Mouse (Mus musculus) gastrocnemius, adult 18-20 months (tissue): ENCODE measurements around the gene Usp10. TPM values are rescaled to one million over a fixed set of nuclear protein-coding genes. Genes with fewer than 3 reads are reported as not detected.
A peak's percentile ranks its signal among the peaks of the same experiment; 100 is the strongest.

ENCODE experiments used
- DNase-seq: peaks from one replicate; pipeline ENCODE4 v3.0.0; 2021; ENCODE audit warnings: low spot score
- long read RNA-seq, 2 experiments: library from polyadenylated mRNA; stranded (forward); transcript quantifications; one replicate each; pipeline ENCODE4 v2.0.0; 2021
- total RNA-seq, 2 experiments: library from RNA; stranded (reverse); gene quantifications; 2 replicates each; pipeline ENCODE4 v1.2.3; 2021

The Usp10 gene
- total RNA-seq = 10 to 100 TPM; 62.1 to 62.7 TPM
- long read RNA-seq, experiment 1, transcript Usp10-210 (14 exons, 3,726 nt) = major isoform, 46 of 114 reads
- long read RNA-seq, experiment 1, transcript Usp10-202 (14 exons, 3,274 nt) = major isoform, 46 of 114 reads
- long read RNA-seq, experiment 1, partial matches to known transcripts = 19 of 114 reads
- long read RNA-seq, experiment 1, other reads (novel, unspliced or antisense) = 3 of 114 reads
- long read RNA-seq, experiment 2, transcript Usp10-202 (14 exons, 3,274 nt) = major isoform, 29 of 69 reads
- long read RNA-seq, experiment 2, transcript Usp10-210 (14 exons, 3,726 nt) = major isoform, 29 of 69 reads
- long read RNA-seq, experiment 2, partial matches to known transcripts = 7 of 69 reads
- long read RNA-seq, experiment 2, other reads (novel, unspliced or antisense) = 4 of 69 reads

DNA sequence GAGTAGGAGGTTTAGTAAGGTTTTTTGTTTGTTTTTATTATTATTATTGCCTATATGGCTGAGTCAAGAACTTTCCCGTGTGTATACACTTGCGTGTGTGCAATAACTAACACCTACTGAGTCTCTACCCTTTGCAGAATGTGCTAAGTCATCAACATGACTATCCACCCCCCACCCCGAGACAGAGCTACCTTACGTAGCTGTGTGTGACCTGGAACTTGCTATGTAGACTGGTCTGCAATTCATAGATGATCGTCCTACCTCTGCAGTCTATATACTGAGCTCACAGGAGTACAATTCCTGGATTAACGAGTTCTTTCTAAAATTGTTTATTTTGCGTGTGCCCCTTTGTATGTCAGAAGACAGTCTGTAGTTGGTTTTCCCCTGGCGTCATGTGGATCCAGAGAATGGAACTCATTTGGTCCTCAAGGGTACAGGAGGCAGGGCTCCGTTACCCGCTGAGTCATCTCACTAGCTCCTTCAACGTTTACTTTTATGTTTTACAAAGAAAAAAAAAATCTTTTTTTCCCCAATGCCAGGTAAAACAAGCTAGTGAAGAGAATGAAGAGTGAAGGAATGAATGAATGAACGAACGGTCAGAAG is at the start of gene Usp10:
Usp10 (plus strand) TSS at position 417 of the 603 bp plus-strand sequence.
- DNase-seq = no peak

DNA sequence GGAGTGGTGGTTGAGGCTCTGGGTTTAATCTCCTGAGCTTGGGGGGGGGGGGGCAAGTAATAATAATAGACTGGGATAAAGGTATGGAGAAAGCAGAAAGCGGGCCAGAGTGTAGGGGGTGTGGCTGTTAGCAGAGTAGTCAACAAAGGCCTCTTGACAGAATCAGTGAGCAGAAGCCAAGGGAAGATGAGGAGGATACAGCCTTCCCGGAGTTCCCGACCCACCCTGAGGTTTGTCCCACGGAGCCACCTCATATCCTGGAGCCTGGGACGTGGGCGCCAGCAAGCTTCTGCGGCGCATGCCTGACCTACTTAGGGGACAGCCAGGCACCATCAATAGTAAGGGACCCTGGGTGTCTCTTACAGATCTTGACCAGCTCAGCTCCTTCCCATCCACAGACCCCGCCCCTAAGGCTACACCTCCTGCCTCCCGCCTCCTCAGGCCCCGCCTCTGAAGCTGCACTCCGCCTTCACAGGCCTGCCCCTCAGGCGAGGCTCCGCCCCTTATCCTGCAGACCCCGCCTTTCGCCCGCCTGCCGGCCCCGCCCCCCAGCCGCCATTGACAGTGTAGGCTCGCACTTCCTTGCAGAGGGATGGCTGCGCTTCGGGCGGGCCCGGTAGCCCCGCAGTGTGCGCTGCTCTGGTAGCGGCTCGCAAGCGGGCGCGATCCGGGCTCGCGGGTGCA is 48.3 kb upstream of the Usp10 start, which contains the start of gene Klhl36:
Klhl36 (plus strand) TSS at position 561 of the 684 bp plus-strand sequence.
- peak; percentile 98 for DNase-seq

DNA sequence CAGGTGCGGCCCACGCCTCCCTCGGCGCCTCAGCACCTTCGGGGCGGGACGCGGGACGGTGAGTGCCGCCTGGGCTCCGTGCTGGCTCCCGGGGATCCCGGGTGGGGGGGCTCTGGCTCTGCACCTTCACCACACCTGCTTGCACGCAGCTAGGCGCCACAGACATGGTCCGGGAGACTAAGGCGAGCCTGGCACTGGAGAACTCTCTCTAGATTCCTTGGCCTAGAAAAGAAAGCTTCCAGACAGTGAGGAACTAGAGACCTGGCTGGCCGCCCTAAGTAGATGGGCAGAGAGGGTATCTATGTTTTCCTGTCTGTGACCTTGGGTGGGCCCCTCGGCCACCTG is 47.8 kb upstream of the Usp10 start:
- DNase-seq = no peak

DNA sequence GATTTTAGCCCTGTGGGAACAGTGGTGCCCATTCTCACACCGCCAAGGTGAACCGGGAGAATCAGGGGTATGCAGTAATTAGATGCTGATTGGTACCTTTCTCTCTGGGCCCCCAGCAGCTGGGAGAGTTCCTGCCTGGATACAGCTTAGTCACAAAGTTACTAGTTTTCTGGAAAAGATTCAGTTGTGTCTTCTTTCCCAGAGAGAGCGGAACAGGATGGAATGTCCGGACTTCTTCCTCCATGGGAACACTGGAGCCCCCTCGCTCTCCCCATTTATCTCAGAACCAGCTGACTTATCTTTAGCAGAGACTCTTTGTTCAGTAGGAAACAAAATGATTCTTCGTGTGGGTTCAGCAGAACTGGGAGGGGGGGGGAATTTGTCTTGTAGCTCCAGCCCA is 47.4 kb upstream of the Usp10 start:
- DNase-seq = no peak

DNA sequence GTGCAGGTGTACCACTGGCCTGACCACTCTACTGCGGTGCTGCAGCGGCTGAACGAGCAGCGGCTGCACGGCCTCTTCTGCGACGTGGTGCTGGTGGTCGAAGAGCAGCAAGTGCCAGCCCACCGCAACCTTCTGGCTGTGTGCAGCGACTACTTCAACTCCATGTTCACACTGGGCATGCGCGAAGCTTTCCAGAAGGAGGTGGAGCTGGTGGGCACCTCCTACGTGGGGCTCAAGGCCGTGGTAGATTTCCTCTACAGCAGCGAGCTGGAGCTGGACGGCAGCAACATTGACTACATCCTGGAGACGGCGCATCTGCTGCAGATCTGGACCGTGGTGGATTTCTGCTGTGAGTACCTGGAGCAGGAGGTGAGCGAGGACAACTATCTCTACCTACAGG is 40.5 kb upstream of the Usp10 start:
- no peak for DNase-seq

DNA sequence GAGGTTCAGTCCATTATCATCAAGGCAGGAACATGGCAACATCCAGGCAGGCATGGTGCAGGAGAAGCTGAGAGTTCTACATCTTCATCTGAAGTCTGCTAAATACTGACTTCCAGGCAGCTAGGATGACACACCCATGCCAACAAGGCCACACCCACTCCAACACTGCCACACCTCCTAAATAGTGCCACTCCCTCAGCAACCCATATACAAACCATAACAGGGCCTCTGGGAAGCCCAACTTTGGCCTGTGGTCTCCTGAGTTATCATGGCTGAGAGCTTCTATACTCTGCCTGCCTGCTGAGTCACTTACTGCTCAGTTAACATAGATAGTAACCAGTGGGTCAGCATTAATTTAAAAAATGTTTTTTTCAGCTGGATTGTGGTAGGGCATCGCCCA is 37.0 kb upstream of the Usp10 start:
- DNase-seq = no peak

DNA sequence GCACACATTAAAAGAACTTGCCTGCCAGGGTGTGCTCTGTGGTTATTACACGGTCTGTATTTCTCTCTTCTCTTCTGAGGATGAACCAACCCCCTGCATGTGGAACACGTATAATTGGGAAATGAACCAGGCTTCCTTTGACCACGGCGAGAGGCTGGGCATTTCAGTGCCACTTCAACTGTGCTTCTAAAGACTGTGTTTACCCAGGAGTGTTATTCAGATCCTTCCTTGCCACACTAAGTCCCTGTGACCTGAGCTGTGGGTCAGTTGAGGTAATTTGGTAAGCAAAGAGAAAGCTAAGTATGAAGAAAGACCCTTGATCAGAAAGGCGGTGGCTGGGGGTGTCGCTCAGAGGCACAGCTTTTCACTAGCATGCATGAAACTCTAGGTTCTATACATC is 28.9 kb upstream of the Usp10 start:
- no peak for DNase-seq

DNA sequence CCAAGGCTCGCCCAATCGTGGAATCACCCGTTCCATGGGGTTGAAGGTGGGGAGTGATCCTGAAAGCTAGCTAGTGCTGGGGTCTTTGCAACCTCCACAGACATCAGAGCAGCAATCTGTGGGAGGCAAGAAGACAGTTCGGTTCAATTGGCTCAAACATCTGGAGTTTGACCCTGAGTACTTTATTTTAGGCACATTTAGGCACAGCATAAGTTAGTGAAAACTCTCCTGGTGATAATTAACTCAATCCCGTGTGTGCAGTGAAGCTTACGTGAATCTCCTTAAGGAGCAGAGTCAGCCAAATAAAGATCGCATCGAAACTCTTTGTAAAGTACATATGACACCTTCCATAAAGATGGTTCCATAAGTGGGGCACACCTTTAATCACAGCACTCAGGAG is 28.2 kb upstream of the Usp10 start:
- no peak for DNase-seq

DNA sequence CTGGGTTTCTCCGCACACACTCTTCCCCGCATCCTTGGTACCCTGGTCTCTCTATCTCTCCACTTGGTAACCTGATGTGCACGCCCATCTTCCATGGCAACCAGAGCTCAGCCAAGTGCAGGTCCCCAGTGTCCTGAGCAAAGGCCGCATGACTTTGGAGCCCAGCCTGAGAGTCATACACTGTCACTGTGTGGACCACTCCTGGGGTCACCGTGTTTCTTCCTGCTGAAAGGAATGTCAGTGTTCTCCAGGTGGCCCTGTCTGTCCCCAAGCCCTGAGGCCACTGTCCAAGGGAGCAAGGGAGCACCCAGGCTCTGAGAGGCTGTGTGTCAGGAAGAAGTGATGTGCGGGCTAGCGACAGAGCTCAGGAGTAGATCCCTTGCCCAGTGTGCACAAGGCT is 26.9 kb upstream of the Usp10 start:
- no peak for DNase-seq

DNA sequence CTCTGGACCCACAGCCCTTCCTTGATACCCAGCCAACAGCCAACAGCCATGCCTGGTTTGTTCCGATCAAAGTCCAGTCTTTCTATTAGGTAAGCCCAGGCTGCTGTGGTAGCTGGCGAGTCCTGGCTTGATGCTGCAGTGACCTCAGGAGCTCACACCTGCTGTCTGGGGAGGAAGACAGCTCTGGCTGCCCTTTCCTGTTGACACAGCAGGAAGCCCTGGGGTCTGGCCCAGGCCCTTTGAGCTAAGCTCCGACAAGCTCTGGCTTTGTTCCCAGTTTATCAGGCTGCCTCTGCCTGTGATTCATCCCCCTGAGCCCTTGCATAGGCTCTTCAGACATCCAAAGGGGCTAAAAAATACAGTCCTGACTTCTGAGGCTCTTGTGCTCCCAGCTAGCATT is 24.5 kb upstream of the Usp10 start:
- peak; percentile 32 for DNase-seq

DNA sequence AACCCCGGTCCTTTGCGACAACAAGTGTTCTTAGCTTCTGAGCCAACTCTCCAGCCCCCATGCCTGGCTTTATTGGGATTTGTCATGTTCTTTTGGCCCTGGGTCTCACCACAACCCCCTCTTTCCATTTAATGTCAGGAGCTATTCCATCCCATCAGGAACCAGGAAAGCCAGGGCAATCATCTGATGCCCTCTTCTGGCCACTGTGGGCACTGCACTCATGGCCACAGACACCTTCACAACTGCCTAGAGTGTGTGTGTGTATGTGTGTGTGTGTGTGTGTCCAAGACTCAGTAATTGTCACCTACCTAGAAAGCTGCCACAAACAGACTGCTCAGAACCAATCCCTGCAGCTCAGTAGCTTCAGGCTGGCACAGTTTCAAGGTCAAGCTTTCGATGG is 23.0 kb upstream of the Usp10 start:
- peak; percentile 34 for DNase-seq

DNA sequence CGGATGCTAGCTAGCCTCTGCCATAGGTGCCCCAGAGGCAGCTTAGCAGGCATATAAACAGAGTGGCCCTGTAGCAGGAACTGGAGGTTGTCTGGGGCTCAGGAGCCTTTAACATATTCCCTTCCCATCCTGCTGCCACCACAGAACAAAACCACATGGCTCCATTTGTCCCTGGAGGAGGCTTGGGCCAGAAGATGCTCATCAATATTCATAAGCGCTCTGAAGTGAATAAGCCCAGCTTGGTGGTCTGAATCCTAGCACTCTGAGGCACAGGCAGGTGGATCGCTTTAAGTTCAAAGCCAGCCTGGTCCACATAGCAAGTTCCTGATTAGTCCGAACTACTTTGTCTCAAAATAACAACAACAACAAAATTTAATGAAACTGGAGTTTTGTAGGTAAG is 22.1 kb upstream of the Usp10 start:
- no peak for DNase-seq

DNA sequence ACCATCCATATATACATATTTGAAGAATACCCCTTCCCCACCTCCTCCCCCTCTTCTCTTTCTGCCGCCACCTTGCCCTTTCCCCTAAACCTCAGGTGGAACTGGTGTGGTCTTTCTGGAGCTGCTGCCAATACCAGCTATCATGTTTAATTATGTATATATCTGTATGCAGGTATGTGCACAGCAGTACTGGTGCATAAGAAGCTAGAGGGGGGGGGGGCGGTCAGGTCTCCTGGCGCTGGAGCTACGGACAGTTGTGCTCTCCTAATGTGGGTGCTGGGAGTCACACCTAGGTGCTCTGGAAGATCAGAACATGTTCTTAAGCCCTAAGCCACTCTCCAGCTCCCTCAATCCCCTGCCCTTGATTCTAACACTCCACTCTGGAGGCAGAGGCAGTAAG is 13.1 kb upstream of the Usp10 start:
- no peak for DNase-seq

DNA sequence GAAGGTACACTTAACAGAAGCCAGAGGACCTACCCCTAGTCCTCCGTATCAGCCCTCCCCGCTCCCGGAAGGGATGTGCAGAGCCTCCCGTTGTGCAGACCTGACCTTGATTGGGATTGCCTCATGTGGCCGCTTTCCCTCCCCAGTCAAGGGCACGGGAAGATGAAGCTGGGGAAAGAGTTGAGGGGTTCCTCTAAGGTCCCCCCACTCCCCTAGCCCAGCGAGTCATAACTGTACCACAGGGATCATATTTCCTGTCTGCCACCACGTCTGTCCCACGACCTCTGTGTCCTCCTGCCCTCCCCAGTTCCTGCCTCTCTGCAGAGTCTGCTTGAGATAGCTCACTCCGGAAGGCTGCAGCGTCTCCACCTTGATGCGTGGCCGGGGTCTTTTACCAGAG is 12.2 kb upstream of the Usp10 start:
- DNase-seq = no peak

DNA sequence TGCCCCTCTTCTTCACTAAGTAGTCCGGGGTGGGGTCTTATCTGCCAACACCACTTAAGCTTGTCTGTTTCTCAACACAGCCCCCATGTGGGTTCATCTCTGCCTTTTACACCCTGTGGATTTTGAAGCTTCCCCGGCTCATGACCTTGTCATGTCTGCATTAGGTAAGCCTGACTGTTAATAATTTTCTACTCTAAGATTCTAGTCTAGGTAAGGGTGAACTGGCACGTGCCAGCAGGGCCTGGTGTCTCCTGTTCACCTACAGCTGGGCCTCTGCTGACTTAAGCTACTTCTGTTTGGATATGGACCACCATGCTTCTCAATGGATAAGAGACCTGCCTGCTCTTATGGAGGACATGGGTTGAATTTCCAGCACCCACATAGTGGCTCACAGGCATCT is 8.8 kb upstream of the Usp10 start:
- no peak for DNase-seq

DNA sequence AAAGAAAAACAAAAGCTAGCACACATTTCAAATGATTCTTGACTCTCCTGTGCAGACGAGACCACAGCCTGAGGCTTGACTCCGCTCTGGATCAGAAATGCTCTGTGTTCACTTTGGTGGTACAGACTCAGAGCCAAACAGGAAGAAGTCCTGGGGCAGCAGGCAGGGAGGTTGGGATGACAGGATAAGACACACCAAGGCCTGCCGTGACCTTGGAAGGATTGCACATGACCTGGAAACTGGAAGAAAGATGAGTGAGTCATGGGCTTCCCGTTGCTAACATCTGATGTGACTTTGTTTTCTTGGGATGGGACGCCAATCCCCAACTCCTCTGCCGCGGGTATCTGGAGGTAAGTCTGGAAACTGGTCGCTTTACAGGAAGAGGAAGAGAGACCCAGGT is 8.2 kb upstream of the Usp10 start:
- no peak for DNase-seq

DNA sequence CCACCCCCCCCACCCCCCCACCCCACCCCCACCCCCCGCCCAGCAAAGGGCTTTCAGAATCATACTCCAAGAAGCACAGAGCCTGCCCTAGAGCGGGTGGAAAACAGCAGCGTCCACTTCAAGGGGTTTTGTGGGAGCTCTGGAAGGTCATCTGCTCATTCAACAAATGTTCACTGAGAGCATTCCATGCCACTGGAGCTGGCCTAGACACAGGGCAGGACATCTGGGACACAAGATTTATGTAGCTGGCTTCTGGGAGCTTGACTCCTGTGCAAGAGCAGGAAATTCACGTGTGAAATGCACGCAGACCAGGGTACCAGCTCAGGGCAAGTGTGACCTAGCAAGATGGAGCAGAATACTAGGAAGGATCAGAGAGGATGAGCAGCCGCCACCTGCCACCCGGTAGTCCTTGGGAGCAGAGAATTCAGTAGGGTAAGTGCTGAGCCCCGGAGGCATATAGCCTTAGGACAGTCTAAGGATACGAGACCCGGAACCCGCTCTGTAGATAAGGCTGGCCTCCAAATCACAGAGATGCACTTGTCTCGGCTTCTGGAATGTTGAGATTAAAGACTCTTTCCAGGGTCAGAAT is 5.7 kb upstream of the Usp10 start:
- no peak for DNase-seq

DNA sequence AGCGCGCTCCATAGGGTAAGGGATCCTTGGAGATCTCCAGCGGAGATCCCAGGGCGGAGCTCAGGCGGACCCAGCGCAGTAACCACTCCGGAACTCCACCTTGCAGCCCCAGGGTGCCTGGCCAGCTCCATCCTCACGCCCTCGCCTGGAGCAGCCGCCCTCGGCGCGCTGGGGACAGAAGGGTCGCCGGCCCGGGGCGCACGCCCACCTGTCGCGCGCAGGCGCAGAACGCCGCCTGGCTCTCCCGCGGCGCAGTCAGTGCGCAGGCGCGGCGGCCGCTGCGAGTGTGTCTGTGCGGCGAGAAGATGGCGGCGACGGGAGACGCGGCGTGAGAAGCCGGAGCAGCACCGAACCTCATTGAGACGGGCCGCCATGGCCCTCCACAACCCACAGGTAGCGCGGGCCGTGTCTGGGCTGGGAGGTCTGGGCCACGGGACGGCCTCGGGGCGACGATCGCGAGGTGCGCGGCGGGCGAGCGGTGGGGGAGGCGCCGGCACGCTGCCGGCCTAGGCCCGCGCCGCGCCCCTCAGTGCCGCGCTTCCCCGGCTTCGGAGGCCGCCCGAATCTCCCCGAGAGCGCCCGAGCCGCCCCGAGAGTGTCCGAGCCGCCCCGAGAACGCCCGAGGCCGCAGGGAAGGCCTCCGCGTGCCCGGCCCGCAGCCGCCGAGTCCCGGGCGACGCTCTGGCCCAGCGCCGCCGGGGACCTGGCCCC is 542 bp downstream of the Usp10 start, which contains the start of gene Gm20388:
Gm20388 (plus strand) TSS at position 295 of the 711 bp plus-strand sequence.
- peak; percentile 92 for DNase-seq

DNA sequence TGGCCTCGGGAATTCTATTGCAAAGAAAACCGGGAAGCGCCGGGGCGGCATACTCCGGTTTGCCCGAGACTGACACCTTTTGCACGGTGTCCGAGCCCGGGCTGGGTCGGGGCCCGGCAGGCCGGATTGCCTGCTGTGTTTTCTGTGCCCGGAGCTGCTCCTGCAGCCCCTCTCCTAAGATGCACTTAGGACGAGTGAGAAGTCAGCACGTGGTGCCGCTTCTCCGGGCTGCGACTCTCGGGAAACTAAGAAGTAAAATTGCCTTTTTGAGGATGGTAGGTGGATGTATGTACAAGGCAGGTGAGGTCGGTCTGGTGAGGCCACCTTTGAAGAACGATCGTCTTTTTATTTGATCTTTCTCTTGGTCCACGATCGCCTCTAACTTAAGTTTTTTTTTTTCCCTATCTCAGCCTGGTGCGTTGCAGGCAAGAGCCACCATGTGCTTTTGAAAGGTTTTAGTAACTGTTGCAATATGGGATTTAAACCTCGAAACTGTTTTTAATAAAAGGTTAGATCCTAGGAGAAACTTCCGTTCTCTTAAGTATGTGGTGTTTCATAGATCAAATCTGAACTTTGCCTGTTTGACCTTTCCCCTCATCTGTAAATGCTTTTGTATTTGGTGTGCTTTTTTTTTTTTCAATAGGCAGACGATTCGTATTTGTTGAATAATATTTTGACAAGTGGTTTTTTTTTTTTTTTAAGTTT is 1.2 kb downstream of the Usp10 start:
- no peak for DNase-seq

DNA sequence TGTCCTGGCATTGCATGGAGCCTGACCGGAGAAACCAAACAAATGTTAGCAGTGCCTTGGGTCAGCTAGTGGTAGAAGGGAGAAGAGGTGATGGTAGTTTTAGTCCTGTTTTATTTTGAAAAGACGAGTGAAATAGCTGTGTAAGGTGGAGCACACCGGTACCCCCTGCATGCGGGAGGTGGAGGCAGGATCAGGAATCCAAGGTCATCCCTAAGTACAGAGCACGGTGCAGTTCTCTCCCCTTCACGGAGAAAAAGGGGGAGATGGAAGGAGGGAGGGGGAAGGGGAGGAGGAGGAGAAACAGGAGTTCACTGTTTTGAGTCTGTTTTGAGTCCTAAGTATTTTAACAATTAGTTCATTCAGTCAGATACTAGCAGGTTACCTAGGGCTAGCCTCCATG is 2.5 kb downstream of the Usp10 start:
- no peak for DNase-seq

DNA sequence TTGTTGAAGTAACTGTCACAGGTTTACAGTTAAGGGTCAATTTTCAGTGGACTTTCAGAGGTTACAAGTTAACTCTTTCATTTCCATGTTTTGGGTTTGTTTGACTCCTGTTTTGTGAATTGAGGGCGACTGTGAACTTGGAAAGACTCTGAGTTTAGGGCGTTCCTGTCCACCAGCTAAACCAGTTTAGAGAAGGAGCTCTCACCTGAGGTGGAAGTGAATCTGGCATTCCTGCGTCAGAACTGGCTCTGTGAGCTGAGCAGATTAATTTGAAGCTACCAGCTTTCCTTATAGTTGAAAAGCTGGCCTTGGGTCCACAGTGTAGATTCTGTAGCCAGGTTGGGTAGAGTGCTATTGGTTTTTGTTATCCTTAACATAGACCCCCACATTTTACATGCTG is 3.0 kb downstream of the Usp10 start:
- no peak for DNase-seq
